Mouse (Mus musculus) cerebellum, postnatal 36 days (tissue): ENCODE results near the gene Fbxo47.

ENCODE experiments used
- DNase-seq, 2 experiments: peaks; one replicate each; pipeline ENCODE4 v3.0.0; 2021 to 2022; ENCODE audit warnings: mixed read lengths in 2 of 2

Fbxo47 gene

GRCm38 (mm10) chr11:97829365-97829764, 54.6 kb downstream of the Fbxo47 start:
- DNase-seq = no peak

GRCm38 (mm10) chr11:97827654-97828053, 56.3 kb downstream of the Fbxo47 start:
- DNase-seq = no peak

GRCm38 (mm10) chr11:97826414-97826813, 57.5 kb downstream of the Fbxo47 start:
- no peak for DNase-seq

DNA sequence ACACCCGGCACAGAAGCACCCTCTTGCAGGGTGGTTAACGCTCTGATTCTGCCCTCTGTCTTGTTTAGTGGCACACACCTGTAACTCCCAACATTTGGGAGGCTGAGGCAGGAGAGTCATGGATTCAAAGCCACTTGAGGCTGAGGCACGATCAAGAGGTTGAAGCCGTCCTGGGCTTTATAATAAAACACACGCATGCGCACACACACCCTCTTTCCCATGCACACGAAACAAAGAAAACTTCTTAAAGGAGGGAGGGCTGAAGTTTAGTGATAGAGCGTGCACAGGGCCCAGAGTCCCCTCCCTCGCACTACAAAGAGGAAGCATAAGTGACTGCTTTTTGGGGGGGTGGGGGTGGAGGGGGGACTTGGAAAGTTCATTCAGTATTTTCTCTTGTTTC, 58.0 kb downstream of the Fbxo47 start:
- no peak for DNase-seq

DNA sequence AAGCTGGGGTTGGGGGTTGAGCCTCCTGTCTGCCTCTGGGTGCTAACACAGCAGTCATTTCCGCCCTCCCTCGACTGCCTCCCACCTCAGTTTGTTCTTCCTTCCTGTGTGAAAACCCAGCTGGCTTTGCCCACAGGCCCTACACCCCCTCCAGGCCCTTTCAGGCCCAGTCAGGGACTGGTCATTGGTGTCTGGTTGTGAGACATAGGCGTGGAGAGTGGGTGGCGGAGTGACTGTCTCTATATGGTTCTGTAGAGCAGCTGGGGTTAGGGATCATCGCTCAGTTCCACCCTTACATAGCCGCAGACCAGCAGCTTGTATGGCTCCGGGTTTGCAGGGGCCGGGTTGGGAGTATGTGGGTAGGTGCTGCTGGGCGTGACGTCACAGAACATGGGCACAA, 58.7 kb downstream of the Fbxo47 start:
- no peak for DNase-seq

- no peak for DNase-seq
These were observed 59.1 kb downstream of the Fbxo47 start for GRCm38 (mm10) chr11:97824895-97825294.

DNA sequence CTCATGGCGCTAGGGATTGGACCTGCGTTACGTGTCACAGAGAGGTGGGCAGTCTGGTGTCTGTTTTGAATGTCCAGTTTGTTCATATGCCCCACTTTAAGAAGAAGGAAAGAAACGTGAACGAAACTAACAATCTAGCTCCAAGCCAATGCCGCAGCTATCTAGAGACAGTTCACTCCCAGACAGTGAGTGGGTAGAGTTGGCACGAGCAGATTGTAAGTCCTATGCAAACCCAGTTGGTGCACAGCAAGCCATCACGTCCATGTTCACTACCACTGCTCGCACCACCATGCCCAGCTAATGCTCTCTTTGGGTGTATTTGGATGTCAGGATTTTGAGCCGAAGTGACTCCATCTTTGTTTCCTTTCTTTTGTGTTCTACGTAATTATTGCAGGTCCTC, 59.8 kb downstream of the Fbxo47 start:
- DNase-seq = no peak

GRCm38 (mm10) chr11:97822840-97823603, 60.9 kb downstream of the Fbxo47 start:
- peak; percentile 70 to 77 for DNase-seq

DNA sequence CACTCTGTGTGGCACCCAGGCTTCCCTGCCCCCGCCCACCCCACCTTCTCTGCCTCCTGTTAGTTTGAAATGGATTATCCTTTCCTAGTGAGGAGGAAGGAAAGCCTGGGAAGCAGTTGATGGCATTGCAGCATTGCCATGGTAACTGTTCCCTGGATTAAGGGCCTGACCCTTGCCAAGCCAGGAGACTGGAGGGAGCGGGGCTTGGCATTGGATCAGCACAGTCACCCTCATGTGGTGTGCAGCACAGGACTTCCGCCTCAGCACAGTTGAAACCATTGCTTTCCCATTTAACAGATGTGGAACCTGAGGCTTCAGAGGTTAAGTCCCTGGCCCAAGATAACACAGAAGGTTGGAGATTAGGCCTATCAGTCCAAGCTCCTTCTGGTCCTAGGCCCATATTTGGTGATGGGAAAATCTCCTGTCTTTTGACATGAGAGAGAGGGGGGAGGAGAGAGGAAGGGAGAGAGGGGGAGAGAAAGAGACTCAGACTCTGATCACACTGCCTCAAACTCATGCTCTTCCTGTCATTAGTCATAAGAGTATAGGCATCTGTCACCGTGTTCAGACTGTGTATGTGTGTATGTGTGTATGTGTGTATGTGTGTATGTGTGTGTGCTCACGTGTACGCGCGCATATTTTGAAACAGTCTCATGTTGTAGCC, 62.4 kb downstream of the Fbxo47 start:
- DNase-seq = no peak

GRCm38 (mm10) chr11:97820840-97821239, 63.1 kb downstream of the Fbxo47 start:
- DNase-seq = peak; percentile 46 to 58

DNA sequence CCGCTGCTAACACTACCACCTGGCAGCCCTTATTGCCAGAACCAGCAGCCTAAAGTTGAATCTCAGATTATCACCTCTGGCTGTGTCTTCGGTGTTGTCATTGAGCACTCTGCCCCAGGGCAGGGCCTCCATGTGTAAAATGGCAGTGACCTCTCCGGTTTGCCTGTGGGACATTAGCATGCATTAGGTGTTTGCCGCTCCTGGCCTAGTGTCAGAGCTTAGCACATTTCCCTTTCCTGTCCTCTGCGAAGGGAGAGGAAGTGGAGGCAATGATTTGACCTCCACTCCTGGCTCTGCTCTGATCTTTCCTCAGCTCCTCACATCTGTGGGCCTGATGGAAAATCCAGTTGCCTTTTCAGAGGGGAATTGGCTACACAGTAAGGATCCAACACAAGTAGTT, 64.0 kb downstream of the Fbxo47 start:
- no peak for DNase-seq

DNA sequence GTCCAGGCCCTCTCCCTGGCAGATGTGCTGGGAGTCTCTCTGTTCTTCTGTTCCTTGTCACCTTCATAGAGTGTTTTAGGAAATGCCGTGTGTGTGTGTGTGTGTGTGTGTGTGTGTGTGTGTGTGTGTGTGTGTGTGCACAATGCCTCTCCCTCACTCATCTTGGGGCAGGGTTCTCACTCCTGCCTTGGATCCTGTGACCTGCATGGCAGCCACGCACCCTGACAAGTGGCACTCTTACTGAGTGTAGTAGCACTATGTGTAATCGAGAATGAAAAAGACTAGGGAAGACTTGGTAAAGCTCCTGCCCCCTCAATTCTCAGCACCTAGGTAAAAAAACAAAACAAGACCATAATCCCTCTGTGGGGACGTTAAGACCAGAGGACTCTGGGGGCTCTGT, 64.9 kb downstream of the Fbxo47 start:
- no peak for DNase-seq

- no peak for DNase-seq
These were observed 65.4 kb downstream of the Fbxo47 start for GRCm38 (mm10) chr11:97818571-97818970.

GRCm38 (mm10) chr11:97818003-97818402, 66.0 kb downstream of the Fbxo47 start:
- no peak for DNase-seq

DNA sequence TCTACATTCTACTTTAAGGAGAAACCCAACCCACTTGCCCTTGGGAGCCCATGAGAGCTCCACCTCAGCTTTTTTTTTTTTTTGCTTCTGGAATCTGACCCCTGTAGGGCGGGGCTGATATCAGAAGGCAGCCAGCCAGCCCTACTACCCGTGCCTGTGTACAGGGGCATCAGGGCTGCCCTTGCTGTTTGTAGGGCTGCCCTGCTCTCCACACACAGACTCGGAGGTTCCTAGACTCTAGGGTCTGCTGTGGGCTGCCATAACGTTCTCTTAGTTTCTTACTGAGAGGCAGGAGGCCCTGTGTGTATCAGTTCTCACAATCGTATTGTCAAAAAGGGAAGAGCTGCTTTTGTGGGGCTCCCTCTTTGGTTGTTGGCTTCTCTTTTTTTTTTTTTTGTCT, 66.6 kb downstream of the Fbxo47 start:
- DNase-seq = no peak

DNA sequence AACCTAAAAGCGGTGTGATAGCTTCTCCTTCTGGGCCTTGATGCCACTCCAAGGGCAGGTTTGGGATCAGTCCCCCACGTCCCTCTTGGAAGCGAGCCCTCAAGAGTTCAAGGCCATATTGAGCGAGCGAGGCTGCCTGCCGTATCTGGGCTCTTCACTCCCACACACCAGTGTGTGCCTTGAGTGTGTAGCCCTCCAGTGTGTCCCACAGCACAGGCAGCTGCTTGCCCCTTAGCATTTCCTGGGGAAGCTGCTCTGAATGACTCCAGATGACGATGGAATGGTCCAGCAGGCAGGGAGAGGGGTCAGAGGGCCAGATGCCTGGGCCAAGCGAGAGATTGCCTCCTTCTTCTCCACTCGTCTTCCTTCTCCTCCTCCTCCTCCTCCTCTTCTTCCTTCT, 67.0 kb downstream of the Fbxo47 start:
- no peak for DNase-seq

DNA sequence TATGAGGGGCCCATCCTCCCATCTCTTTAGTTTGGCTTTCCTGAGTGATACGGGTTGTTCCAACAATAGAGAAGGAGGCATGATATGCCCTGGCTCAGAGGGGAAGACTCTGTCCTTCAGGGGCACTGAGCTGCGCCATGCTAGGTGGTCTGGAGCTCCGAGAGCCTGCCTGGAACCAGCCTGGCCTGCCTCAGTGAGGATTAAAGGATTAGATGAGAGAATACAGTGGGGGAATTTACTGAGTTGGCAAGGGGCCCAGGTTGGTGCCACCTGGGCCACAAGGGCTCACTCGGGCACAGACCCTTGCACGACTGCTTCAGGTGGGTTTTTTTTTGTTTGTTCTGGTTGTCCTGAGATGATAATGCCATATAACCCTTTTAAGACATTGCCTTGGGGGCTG, 67.8 kb downstream of the Fbxo47 start:
- no peak for DNase-seq

- DNase-seq = no peak
These were observed 68.2 kb downstream of the Fbxo47 start for GRCm38 (mm10) chr11:97815736-97816135.

DNA sequence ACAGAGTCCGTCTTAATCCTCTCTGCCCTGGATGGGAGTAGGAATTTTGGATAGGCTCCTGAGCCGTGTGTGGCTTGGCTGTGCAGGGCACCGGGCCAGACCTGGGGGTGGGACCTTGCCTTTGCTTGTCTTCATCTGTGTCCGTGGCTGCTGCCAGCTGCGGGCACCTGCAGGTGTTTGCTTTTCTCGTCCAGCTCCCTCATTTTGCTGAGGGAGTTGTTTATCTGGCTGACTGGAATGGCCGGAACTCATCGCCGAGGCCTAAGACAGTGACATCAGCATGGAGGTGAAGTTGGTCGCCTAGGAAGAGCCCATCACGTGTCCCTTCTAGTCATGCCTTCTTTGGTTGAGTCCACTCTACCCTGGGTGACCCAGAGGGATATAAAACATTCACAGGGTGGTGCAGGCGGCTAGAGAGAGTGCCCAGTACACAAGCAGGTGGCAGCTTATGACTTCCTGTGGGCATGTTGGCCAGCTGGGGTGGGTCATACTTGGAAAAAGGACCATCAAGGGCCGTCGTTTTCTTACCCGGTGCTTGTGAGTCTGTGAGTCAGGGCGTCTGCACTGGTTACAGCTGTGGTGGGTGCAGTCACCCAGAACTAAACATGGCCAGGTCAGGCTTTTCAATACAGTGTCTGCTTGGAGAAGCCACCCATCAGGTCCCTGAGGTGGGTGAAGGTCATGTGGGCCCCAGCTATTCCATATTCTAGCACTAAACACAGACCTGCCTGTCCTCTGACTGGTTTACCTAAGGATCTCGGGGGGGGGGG, 70.0 kb downstream of the Fbxo47 start:
- no peak for DNase-seq

GRCm38 (mm10) chr11:97813085-97813484, 70.9 kb downstream of the Fbxo47 start:
- no peak for DNase-seq

DNA sequence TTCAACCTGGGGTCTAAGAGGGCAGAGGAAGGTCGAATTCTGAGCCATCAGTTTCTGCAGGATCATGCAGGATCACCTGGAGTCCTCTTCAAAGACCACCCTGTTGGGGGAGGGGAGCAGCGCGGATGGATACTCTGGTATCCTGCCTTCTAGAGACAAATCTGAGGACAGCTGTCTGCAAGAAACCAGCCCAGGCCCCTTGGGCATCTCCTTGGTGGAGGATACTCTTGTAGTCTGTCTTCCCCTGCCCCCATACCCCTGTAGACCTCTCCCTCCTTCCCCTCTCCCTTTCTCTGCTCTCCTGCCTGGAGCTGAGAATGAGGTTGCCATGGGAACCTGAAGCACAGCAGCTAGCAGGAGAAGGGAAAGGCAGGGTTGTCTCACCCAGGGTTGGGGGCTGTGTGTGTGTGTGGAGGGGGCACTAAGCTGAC, 71.4 kb downstream of the Fbxo47 start:
- no peak for DNase-seq

GRCm38 (mm10) chr11:97811569-97812362, 72.2 kb downstream of the Fbxo47 start:
- no peak for DNase-seq

GRCm38 (mm10) chr11:97810970-97811369, 73.0 kb downstream of the Fbxo47 start:
- DNase-seq = no peak
